Mouse (Mus musculus) lung, embryonic 15.5 days (tissue): ENCODE data around the gene Slc35c2. TPM values are rescaled to one million over a fixed set of nuclear protein-coding genes. Genes with fewer than 3 reads are reported as not detected.

Source experiments
- ATAC-seq: fragments of 200-750 bp; cut with Nextera tagmentation; 2 replicates; pipeline ENCODE4 v1.8.0; 2017; ENCODE audit warnings: moderate number of reproducible peaks, borderline replicate concordance; ENCODE audit not compliant: low FRiP score, low TSS enrichment; ENCODE audit errors: extremely low read depth
- H3K27ac ChIP-seq: fragments of 300-500 bp; sonication (generic); 2 replicates; pipeline ENCODE4 v1.5.1; 2015; ENCODE audit warnings: moderate library complexity, mild to moderate bottlenecking, inconsistent platforms
- H3K27me3 ChIP-seq: fragments of 300-500 bp; sonication (generic); 2 replicates; pipeline ENCODE4 v1.6.1; 2015; ENCODE audit warnings: inconsistent platforms
- H3K36me3 ChIP-seq: fragments of 300-500 bp; sonication (generic); 2 replicates; pipeline ENCODE4 v1.6.1; 2015; ENCODE audit warnings: inconsistent platforms
- H3K4me1 ChIP-seq: fragments of 300-500 bp; sonication (generic); 2 replicates; pipeline ENCODE4 v1.6.1; 2015; ENCODE audit warnings: inconsistent platforms
- H3K4me2 ChIP-seq: fragments of 300-500 bp; sonication (generic); 2 replicates; pipeline ENCODE4 v1.6.1; 2015; ENCODE audit warnings: inconsistent platforms, mild to moderate bottlenecking, moderate library complexity
- H3K4me3 ChIP-seq: fragments of 300-500 bp; sonication (generic); 2 replicates; pipeline ENCODE4 v1.5.1; 2015; ENCODE audit warnings: mild to moderate bottlenecking, inconsistent platforms
- H3K9ac ChIP-seq: fragments of 300-500 bp; sonication (generic); 2 replicates; pipeline ENCODE4 v1.6.1; 2015; ENCODE audit warnings: inconsistent platforms
- H3K9me3 ChIP-seq: fragments of 300-500 bp; sonication (generic); 2 replicates; pipeline ENCODE4 v1.6.1; 2016; ENCODE audit warnings: inconsistent platforms
- WGBS: fragments of 180-500 bp; shearing (Covaris S2); methylation state at CpG from one replicate; pipeline ENCODE4 v1.1.7; 2015; 5-methylcytosine and 5-hydroxymethylcytosine counted together
- polyA plus RNA-seq: library from polyadenylated mRNA; unstranded; fragments of >200 nt; fragmentation: Nextera tagmentation; extraction: Ambion mirVana; gene quantifications from 2 replicates; pipeline ENCODE4 v1.2.1, GENCODE M21; 2015

Gene Slc35c2
- polyA plus RNA-seq, 1 experiment from 2014 or later = 48.7 TPM

- Histone ChIP-seq H3K4me3 (peak overlapping the region; percentile 57), H3K36me3 (no peaks in the 10 kb centered on the region), H3K9ac (peak overlapping the region; percentile 50), H3K4me2 (peak overlapping the region; percentile 97), H3K4me1 (peaks cover 20% of the 10 kb centered on the region), H3K9me3 (no peaks in the 10 kb centered on the region), H3K27me3 (peaks cover 98% of the 10 kb centered on the region), H3K27ac (no peak overlapping the region)
- peak; percentile 40 for ATAC-seq
- WGBS = under 1% methylated on average over 82 of the region's 82 CpGs
Measured at GRCm38 (mm10) chr2:165233491-165234290, 54.0 kb downstream of the Slc35c2 start.

GRCm38 (mm10) chr2:165229050-165229449, 58.6 kb downstream of the Slc35c2 start:
- Histone ChIP-seq H3K27me3 (peaks cover 86% of the 10 kb centered on the region), H3K4me3 (no peak overlapping the region), H3K36me3 (no peaks in the 10 kb centered on the region), H3K4me2 (no peak overlapping the region), H3K9me3 (no peaks in the 10 kb centered on the region), H3K27ac (no peak overlapping the region), H3K4me1 (peaks cover 12% of the 10 kb centered on the region), H3K9ac (no peak overlapping the region)
- no peak for ATAC-seq
- WGBS = 75% methylated on average over 11 of the region's 11 CpGs

Other genes starting within 250 kb of the Slc35c2 start
- 30.2 and 35.4 TPM in 2 replicates for gene Cd40, start 232.2 kb downstream of the Slc35c2 start, polyA plus RNA-seq
- gene 1700025C18Rik, start 197.1 kb downstream of the Slc35c2 start, polyA plus RNA-seq = not detected in 2 replicates
- gene Cdh22, start 53.0 kb downstream of the Slc35c2 start, polyA plus RNA-seq = 1.0 and 1.1 TPM in 2 replicates
- gene Elmo2, start 38.6 kb upstream of the Slc35c2 start, polyA plus RNA-seq = 75.7 and 77.3 TPM in 2 replicates
- gene Zfp663, start 80.9 kb upstream of the Slc35c2 start, polyA plus RNA-seq = 1.1 and 2.2 TPM in 2 replicates
- 7.0 and 7.1 TPM in 2 replicates for gene Zfp334, start 100.4 kb upstream of the Slc35c2 start, polyA plus RNA-seq
- gene Ocstamp, start 112.5 kb upstream of the Slc35c2 start, polyA plus RNA-seq = 0.06 TPM in 1 of 2 replicates, not detected in the other
- 0.42 and 0.57 TPM in 2 replicates for gene Slc13a3, start 185.4 kb upstream of the Slc35c2 start, polyA plus RNA-seq
- gene Trp53rka, start 205.5 kb upstream of the Slc35c2 start, polyA plus RNA-seq = 38.8 and 42.5 TPM in 2 replicates
- gene Slc2a10, start 215.9 kb upstream of the Slc35c2 start, polyA plus RNA-seq = 12.3 and 12.5 TPM in 2 replicates